Mouse (Mus musculus): ENCODE measurements at regions not wholly inside any gene's neighbourhood (a gene's known extent, or its start where the extent isn't known, plus 50 kb on each side); places are given as distances from the start of the nearest gene placed in this dataset.

- ATAC-seq (ENCODE audit: insufficient number of reproducible peaks, low FRiP score, low TSS enrichment), result no peak
Observed at GRCm38 (mm10) chr16:9217361-9217760, 387.5 kb downstream of the 1810013L24Rik start.

GRCm38 (mm10) chr16:9230178-9230577 lies 400.3 kb downstream of the 1810013L24Rik start:
- no peak for ATAC-seq (ENCODE audit: insufficient number of reproducible peaks, low FRiP score, low TSS enrichment)

GRCm38 (mm10) chr16:9242099-9242498 lies 412.2 kb downstream of the 1810013L24Rik start:
- no peak for ATAC-seq (ENCODE audit: insufficient number of reproducible peaks, low FRiP score, low TSS enrichment)

GRCm38 (mm10) chr16:9247198-9247597 lies 417.3 kb downstream of the 1810013L24Rik start:
- ATAC-seq (ENCODE audit: insufficient number of reproducible peaks, low FRiP score, low TSS enrichment), result no peak

GRCm38 (mm10) chr16:9253054-9253453 lies 423.2 kb downstream of the 1810013L24Rik start:
- ATAC-seq (ENCODE audit: insufficient number of reproducible peaks, low FRiP score, low TSS enrichment), result no peak

GRCm38 (mm10) chr16:9255351-9255750 lies 425.5 kb downstream of the 1810013L24Rik start:
- no peak for ATAC-seq (ENCODE audit: insufficient number of reproducible peaks, low FRiP score, low TSS enrichment)

- no peak for ATAC-seq (ENCODE audit: insufficient number of reproducible peaks, low FRiP score, low TSS enrichment)
Observed at GRCm38 (mm10) chr16:9260966-9261365, 431.1 kb downstream of the 1810013L24Rik start.

- no peak for ATAC-seq (ENCODE audit: insufficient number of reproducible peaks, low FRiP score, low TSS enrichment)
Observed at GRCm38 (mm10) chr16:9264554-9265145, 434.8 kb downstream of the 1810013L24Rik start.

- ATAC-seq (ENCODE audit: insufficient number of reproducible peaks, low FRiP score, low TSS enrichment), result no peak
Observed at GRCm38 (mm10) chr16:9267204-9267603, 437.3 kb downstream of the 1810013L24Rik start.

GRCm38 (mm10) chr16:9270099-9270498 lies 440.2 kb downstream of the 1810013L24Rik start:
- no peak for ATAC-seq (ENCODE audit: insufficient number of reproducible peaks, low FRiP score, low TSS enrichment)

GRCm38 (mm10) chr16:9270671-9271070 lies 440.8 kb downstream of the 1810013L24Rik start:
- no peak for ATAC-seq (ENCODE audit: insufficient number of reproducible peaks, low FRiP score, low TSS enrichment)

GRCm38 (mm10) chr16:9273751-9274300 lies 443.9 kb downstream of the 1810013L24Rik start:
- no peak for ATAC-seq (ENCODE audit: insufficient number of reproducible peaks, low FRiP score, low TSS enrichment)

GRCm38 (mm10) chr16:9274583-9275100 lies 444.7 kb downstream of the 1810013L24Rik start:
- no peak for ATAC-seq (ENCODE audit: insufficient number of reproducible peaks, low FRiP score, low TSS enrichment)

- ATAC-seq (ENCODE audit: insufficient number of reproducible peaks, low FRiP score, low TSS enrichment), result no peak
Observed at GRCm38 (mm10) chr16:9275426-9275825, 445.5 kb downstream of the 1810013L24Rik start.

- no peak for ATAC-seq (ENCODE audit: insufficient number of reproducible peaks, low FRiP score, low TSS enrichment)
Observed at GRCm38 (mm10) chr16:9277064-9277463, 447.2 kb downstream of the 1810013L24Rik start.

- no peak for ATAC-seq (ENCODE audit: insufficient number of reproducible peaks, low FRiP score, low TSS enrichment)
Observed at GRCm38 (mm10) chr16:9279726-9280125, 449.8 kb downstream of the 1810013L24Rik start.

- no peak for ATAC-seq (ENCODE audit: insufficient number of reproducible peaks, low FRiP score, low TSS enrichment)
Observed at GRCm38 (mm10) chr16:9280431-9280830, 450.5 kb downstream of the 1810013L24Rik start.

GRCm38 (mm10) chr16:9280931-9281330 lies 451.0 kb downstream of the 1810013L24Rik start:
- no peak for ATAC-seq (ENCODE audit: insufficient number of reproducible peaks, low FRiP score, low TSS enrichment)

- no peak for ATAC-seq (ENCODE audit: insufficient number of reproducible peaks, low FRiP score, low TSS enrichment)
Observed at GRCm38 (mm10) chr16:9284423-9284822, 454.5 kb downstream of the 1810013L24Rik start.

GRCm38 (mm10) chr16:9285921-9286320 lies 456.0 kb downstream of the 1810013L24Rik start:
- no peak for ATAC-seq (ENCODE audit: insufficient number of reproducible peaks, low FRiP score, low TSS enrichment)

GRCm38 (mm10) chr16:9287557-9287956 lies 457.7 kb downstream of the 1810013L24Rik start:
- ATAC-seq (ENCODE audit: insufficient number of reproducible peaks, low FRiP score, low TSS enrichment), result no peak

Measured in cerebellum, adult (tissue).